13 mouse cellular contexts compared by ENCODE assay signal in genomic region chr11:105508660-105509038, GRCm38 (mm10). TPM values are rescaled to one million over a fixed set of nuclear protein-coding genes. Genes with fewer than 3 reads are reported as not detected.
DNase-seq lines count a peak whose midpoint lies in the region; ATAC-seq and TF ChIP-seq lines count a peak whose summit lies in the region.
"Had no signal": no experiment of that assay in that cellular context is flagged by ENCODE, and none has a peak within 500 bp of the region (broad histone marks: within the 10 kb centered on the region; RNA-seq: fewer than 3 reads in every experiment).

No protein-coding gene starts in this region.

- H3K4me2 ChIP-seq in heart, embryonic 12.5 days, result peak overlapping the region; percentile 42
- H3K4me2 ChIP-seq in hindbrain, embryonic 15.5 days, result peak overlapping the region; percentile 29
- H3K4me2 ChIP-seq in midbrain, embryonic 16.5 days (ENCODE audit: low read length), result peak overlapping the region; percentile 44

- H3K36me3 ChIP-seq in heart, embryonic 12.5 days, result no peaks in the 10 kb centered on the region
- H3K36me3 ChIP-seq in hindbrain, embryonic 15.5 days, result no peaks in the 10 kb centered on the region
- H3K36me3 ChIP-seq in midbrain, embryonic 16.5 days (ENCODE audit: control insufficient read depth, insufficient read depth, low read length), result no peaks in the 10 kb centered on the region

- no peak overlapping the region for H3K4me3 ChIP-seq in heart, embryonic 12.5 days
- H3K4me3 ChIP-seq in embryonic fibroblast, embryonic 13.5 days (ENCODE audit: insufficient read depth, low read length), result no peak overlapping the region
- no peak overlapping the region for H3K4me3 ChIP-seq in hindbrain, embryonic 15.5 days
- no peak overlapping the region for H3K4me3 ChIP-seq in midbrain, embryonic 16.5 days (ENCODE audit: low read depth, low read length)

- peak overlapping the region; percentile 55 for H3K27ac ChIP-seq in heart, embryonic 12.5 days (ENCODE audit: poor library complexity, severe bottlenecking)
- H3K27ac ChIP-seq in embryonic fibroblast, embryonic 13.5 days (ENCODE audit: insufficient read depth, low read length), result peak overlapping the region; percentile 54; the same call in 1 of the 2 replicates
- peak overlapping the region; percentile 77 for H3K27ac ChIP-seq in hindbrain, embryonic 15.5 days (replicated peaks)
- H3K27ac ChIP-seq in midbrain, embryonic 16.5 days (ENCODE audit: low read length), result peak overlapping the region; percentile 88

- 56% methylated on average over 7 of the region's 7 CpGs for whole genome bisulfite sequencing in heart, embryonic 12.5 days
- 37% methylated on average over 7 of the region's 7 CpGs for WGBS in hindbrain, embryonic 15.5 days
- WGBS in midbrain, embryonic 16.5 days, result 37% methylated on average over 7 of the region's 7 CpGs

- TF ChIP-seq POLR2A in embryonic fibroblast, embryonic 13.5 days (IDR thresholded peaks at IDR 0.05; ENCODE audit: low read depth, low read length), result no peak

- H3K4me1 ChIP-seq in heart, embryonic 12.5 days (replicated peaks), result peaks cover 68% of the 10 kb centered on the region
- H3K4me1 ChIP-seq in embryonic fibroblast, embryonic 13.5 days (ENCODE audit: control insufficient read depth, insufficient read depth, low read length), result peaks cover 12% of the 10 kb centered on the region
- H3K4me1 ChIP-seq in hindbrain, embryonic 15.5 days (replicated peaks), result peaks cover 41% of the 10 kb centered on the region
- peaks cover 29% of the 10 kb centered on the region for H3K4me1 ChIP-seq in midbrain, embryonic 16.5 days (ENCODE audit: control insufficient read depth, insufficient read depth, low read length)

- H3K27me3 ChIP-seq in heart, embryonic 12.5 days (replicated peaks), result no peaks in the 10 kb centered on the region
- no peaks in the 10 kb centered on the region for H3K27me3 ChIP-seq in hindbrain, embryonic 15.5 days
- H3K27me3 ChIP-seq in midbrain, embryonic 16.5 days (ENCODE audit: control insufficient read depth, insufficient read depth, low read depth, low read length), result no peaks in the 10 kb centered on the region

- no peak overlapping the region for H3K9ac ChIP-seq in heart, embryonic 12.5 days
- H3K9ac ChIP-seq in hindbrain, embryonic 15.5 days, result no peak overlapping the region
- H3K9ac ChIP-seq in midbrain, embryonic 16.5 days (ENCODE audit: low read depth, low read length), result peak overlapping the region; percentile 36; the same call in 1 of the 2 replicates

- DNase-seq in heart, adult 11 months, result no peak
- DNase-seq in urinary bladder, postnatal 10 days (ENCODE audit: low spot score), result no peak
- DNase-seq in adrenal gland, adult 18-20 months (ENCODE audit: low spot score in 2 of 2), result no peak
- no peak for DNase-seq in cerebellum, adult 11-12 months
- DNase-seq: adrenal gland, postnatal 10 days; cerebellum, adult 18-20 months; thymus, postnatal 4 days had no signal

- no peak for TF ChIP-seq CTCF in embryonic fibroblast, embryonic 13.5 days (IDR thresholded peaks at IDR 0.05; ENCODE audit: borderline replicate concordance, insufficient read depth, low read length)

- ATAC-seq in heart, embryonic 12.5 days (ENCODE audit: insufficient number of reproducible peaks, low FRiP score), result no peak
- peak; percentile 55; the same call in 1 of the 2 replicates for ATAC-seq in hindbrain, embryonic 15.5 days (ENCODE audit: low FRiP score, low read depth)
- ATAC-seq in midbrain, embryonic 16.5 days, result peak; percentile 59

- no peaks in the 10 kb centered on the region for H3K9me3 ChIP-seq in heart, embryonic 12.5 days (replicated peaks)
- H3K9me3 ChIP-seq in hindbrain, embryonic 15.5 days, result no peaks in the 10 kb centered on the region
- no peaks in the 10 kb centered on the region for H3K9me3 ChIP-seq in midbrain, embryonic 16.5 days (replicated peaks; ENCODE audit: control insufficient read depth, low read length, poor library complexity, severe bottlenecking)

RNA-seq across cellular contexts. Expression of gene March10, which starts 52.1 kb away (rescaled TPM):
- 0.57 TPM in 1 of 2 replicates, not detected in the other for polyA plus RNA-seq in heart, embryonic 12.5 days (2016; fragmentation: Nextera tagmentation; extraction: Ambion mirVana)
- polyA plus RNA-seq in embryonic fibroblast, embryonic 13.5 days (2011; ENCODE audit: insufficient read length, low read depth, missing spikeins), result not detected in 2 replicates
- polyA plus RNA-seq in hindbrain, embryonic 15.5 days (2015; fragmentation: Nextera tagmentation; extraction: Ambion mirVana), result 0.32 and 0.46 TPM in 2 replicates
- 0.45 and 0.73 TPM in 2 replicates for polyA plus RNA-seq in midbrain, embryonic 16.5 days (2015; fragmentation: Nextera tagmentation; extraction: Ambion mirVana)
- not detected for total RNA-seq in adrenal gland, adult 18-20 months (2021)
- total RNA-seq: adrenal gland, postnatal 10 days had no signal
- polyA plus RNA-seq: kidney, embryonic 14.5 days; liver, embryonic 16.5 days had no signal
